Mouse (Mus musculus) ZHBTc4 (cell line): ENCODE measurements at regions not wholly inside any gene's neighbourhood (a gene's known extent, or its start where the extent isn't known, plus 50 kb on each side); places are given as distances from the start of the nearest gene placed in this dataset.
"Not testable (repeated sequence)": the region's sequence is repeated elsewhere in the genome, so short reads cannot be mapped to it uniquely, and the experiment has no call there.

ENCODE experiments used
- DNase-seq: peaks from one replicate; pipeline ENCODE4 v3.0.0-alpha.2; 2011; ENCODE audit warnings: low read depth, low spot score

DNA sequence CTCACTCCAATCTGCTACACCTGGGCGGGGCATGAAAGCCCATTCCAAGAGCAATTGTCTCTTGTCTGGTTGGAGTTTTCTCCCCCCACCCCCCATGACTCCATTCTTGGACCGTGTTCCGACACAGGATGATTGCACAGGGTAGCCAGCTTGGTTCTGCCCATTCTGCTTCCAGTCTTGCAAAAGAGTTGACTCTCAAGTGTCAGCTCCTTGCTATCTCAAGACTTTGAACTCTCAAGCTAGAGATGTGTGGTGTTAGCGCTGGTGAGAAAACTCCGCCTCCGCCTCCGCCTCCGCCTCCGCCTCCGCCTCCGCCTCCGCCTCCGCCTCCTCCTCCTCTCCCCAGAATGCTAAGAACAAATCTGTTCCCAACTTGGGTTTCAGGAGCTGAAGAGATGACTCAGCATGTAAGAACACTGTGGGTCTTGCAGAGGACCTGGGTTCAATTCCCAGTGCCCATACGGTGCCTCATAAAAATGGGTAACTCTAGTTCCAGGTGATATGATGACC lies 135.1 kb downstream of the Bcat1 start:
- peak; percentile 71 for DNase-seq

DNA sequence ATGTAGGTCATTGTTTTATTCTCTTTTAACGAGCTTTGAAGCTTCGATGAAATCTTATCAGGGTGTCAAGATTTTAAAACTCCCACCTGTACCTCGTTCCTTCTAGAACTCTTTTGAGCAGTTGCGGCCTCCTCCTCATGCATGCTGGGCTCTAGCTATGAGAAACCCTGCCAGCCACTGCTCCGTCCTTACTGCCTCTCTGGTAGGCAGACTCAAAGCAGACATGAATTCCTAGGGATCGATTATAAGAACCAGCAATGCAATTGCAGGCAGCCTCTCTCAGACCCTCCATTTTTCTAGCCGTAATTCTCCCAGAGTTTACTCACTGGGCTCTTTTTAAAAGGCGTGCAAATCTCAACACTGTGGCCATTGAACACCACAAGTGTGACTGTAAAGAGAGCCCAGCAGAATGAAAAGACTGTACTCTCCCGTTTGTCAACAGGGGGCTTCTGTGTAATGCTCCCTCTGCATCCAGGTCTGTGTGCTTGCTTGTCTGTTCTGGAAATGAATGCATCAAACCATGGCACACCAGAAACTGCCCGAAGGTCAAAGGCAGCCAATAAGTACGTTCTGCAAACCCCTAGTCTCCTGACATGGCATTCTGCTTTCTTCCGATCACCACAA lies 137.3 kb downstream of the Bcat1 start:
- DNase-seq = no peak

DNA sequence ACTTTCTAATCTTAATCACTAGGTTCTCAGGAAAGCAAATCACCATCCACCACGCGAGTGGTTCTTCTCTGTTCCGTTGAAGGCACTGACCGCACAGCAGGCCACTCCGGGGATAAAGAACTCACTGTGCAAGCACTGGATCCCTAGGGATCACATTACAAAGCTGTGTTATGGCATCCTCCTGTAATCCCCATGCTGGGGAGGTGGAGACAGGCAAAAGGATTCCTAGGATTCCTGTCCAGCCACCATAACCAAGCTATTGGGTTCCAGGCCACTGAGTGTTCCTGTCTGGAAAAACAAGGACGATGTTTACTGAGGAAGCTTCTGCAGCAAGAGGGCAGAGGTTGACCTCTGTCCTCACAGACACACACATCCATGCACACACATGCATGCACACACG lies 138.8 kb downstream of the Bcat1 start:
- DNase-seq = peak; percentile 28

DNA sequence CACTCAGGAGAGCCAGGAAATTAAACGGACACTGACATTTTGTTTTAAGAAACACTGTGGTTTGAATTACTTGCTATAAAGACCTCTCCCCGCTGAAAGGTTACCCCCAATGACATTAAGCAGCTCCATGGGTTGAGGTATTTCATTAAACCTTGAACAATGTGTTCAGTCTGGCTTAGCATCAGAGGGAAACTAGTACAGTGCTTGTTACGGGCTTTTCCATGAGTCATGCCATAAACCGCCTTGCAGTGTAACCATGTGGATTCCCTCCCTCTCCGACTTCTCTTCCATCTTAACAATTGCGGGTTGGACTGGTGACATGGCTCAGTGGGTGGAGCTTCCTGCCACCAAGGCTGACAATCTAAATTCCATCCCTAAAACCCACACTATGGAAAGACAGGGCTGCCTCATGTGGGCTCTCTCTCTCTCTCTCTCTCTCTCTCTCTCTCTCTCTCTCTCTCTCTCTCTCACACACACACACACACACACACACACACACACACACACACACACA lies 142.2 kb downstream of the Bcat1 start:
- DNase-seq = peak; percentile 62

DNA sequence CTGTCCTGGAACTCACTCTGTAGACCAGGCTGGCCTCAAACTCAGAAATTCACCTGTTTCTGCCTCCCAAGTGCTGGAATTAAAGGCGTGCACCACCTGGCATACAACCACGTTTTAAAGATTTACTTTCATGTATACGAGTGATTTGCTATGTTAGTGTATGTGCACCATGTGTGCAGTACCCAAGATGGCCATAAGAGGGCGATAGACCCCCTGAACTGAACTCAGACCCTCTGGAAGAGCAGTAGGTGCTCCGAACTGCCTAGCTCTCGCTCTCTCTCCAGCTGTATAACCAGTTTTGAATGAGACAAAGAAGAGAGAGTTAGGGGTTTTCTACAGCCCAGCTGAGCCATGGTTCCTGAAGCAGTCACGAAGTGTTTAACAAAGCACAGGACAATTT lies 143.6 kb downstream of the Bcat1 start:
- peak; percentile 85 for DNase-seq

DNA sequence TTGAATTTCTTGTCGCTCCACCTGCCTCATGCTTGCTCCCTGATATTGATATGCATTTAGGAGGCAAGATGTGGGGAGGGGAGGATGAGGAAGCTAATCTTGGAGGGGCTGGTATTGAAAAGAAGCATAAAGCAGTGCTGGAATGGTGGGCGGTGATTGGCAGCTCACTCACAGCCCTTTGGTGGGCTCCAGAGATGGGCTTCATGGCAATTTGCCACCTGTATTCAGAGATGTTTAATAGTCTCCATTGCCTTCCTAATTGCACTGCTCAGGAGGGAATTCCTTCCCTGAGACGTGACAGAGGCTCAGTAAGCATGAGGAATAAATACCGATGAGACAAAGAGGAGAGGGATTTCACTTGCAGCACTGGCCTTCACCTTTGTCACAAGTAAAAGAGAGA lies 146.0 kb downstream of the Bcat1 start:
- no peak for DNase-seq

DNA sequence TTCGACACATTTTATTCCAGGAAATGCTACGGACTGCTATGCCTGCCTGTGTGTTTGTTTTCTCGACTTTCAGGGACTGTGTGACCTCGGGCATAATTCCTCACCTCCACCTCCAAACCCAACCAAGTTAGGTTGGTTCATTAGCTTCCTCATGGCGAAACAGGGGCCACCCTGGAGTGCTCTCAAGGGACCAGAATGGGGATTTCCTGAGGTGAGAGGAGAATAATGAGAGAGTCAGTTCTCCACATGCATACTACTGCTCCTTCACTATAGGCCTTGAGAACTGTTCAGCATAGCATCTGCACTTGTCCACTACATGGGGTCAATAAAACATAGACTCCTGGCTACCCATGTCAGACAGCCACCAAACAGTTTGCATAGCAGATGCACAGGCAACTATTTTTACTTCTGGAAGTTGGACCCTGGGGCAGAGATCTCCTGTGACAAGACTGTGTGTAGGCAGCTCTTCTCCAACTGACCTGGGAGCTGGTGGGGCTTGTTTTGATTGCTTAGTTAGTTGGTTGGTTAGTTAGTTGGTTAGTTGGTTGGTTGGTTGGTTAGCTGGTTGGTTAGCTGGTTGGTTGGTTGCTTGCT lies 146.6 kb downstream of the Bcat1 start:
- DNase-seq = no peak

DNA sequence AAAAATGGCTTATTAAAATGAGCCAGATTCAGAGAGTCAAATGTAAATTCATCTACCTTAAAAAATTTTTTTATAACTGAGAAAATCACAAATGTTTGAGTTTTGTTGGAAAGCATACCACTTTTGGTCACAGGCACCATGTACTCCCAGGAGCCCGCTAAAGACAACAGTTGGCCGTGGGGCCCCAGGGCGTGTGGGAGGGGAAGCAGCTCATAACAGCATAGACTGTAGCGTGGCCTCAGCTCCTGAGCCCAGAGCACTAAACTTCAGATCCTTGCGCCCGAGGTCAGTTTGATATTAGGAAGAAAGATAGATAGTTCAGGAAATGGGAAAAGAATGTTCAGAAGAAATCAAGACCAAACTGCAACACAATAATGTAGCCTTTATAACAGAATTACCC lies 145.8 kb upstream of the Sox5 start:
- DNase-seq = no peak

DNA sequence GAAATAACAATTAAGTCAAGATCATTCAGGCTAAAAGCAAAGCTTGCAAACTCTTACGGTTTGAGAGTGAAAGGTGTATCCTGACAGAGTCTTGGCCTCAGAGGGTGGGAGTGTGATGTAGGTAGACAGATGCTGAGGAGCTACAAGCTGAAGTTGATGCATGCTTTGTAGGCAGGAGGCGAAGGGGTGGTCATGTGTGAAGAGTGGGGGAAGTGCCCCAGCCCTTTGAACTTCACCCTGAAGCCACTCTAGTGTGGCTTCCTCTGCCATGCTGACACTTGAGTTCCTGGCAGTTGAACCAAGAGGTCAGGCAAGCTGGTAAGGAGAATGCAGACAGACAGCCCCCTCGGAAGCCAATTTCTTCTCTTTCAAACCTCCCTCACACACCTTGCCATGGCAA lies 141.0 kb upstream of the Sox5 start:
- no peak for DNase-seq

DNA sequence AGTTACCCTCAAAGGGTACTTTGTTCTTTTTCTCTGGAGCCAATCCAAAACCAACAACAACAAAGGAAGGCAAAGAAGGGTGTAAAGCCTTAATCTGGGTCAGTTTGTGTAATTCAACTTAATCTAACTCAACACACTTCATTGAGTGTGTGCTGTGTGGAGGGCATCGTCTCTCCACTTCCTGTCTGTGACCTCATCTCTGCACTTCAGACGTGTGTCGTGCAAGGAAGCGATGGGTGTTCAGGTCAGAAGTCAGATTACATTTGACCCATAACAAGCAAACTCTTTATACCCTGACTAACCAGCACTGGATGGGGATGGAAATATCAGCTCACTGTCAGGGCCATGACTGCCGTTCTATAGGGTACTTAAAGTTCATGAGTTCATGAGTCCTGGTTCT lies 138.0 kb upstream of the Sox5 start:
- DNase-seq = no peak

DNA sequence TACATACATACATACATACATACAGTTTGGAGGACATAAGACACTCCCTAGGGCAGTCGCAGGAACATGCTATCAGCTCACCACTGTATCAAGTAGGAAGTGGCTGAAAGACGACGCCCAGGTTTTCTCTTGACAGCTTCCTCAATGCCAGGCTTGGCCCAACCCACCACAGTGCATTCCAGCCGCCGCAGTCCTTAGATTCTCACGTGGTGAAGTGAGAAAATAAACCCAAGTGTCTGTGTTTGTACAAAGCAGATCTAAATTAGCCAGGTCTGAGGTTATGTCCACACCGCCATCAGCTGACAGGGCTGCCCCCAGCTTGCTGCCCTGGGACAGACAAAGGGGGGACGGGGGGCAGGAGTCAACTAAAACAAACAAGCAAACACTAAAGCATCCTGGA lies 135.4 kb upstream of the Sox5 start:
- DNase-seq = peak; percentile 71

DNA sequence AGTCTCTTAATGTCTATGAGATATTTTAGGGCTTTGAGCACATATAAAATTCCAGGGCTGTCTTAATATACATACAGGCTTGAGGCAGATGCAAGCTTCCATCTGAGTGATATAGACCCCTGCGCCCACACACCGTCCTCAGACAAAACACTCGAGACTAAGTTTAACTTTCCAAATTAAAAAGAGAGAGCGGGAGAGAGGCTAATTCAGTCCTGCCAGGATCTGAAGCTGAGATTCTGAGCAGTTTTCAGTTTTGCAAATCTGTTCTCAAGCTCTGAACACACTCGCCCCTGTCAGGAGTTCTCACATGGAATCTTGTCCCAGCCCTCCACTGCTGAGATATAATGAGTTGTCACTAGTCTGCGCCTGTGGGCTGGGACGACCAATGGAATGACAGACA lies 130.0 kb upstream of the Sox5 start:
- no peak for DNase-seq

DNA sequence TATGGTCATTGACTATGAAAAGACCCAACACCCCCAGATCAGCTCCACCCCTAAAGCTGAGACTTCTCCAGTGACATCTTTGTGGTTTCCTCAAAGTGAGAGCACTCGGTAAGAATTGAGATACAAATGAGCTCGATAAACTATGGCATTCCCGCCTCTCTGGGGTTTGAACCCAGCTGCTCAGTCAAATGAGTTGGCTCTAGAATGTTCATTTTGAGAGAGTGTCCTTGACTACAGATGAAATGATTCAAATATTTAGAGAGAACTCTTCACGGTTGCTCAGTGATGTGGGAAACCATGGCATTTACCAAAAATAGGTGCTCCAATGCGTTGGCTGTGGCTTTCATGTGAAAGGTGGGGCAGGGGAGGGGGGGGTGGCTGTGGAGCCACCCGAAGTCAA lies 128.6 kb upstream of the Sox5 start:
- DNase-seq = no peak

DNA sequence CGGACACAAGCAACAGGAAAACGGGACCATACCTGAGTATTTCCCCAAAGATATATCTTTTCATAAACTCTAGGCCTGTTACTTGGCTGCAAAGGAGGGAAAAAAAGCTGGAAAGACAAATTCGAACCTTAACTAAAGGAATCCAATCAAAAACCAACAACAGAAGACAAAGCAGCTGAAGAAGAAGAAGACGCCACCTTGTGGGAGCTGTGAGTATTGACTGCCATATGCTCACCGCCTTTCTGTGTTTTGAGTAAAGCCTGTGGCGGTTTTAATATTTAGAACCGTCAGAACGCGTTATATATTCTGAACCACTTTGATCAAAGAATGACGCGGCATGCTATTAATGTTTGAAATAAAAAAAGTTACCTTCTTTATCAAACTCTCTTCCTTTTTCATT lies 126.9 kb upstream of the Sox5 start:
- peak; percentile 65 for DNase-seq

DNA sequence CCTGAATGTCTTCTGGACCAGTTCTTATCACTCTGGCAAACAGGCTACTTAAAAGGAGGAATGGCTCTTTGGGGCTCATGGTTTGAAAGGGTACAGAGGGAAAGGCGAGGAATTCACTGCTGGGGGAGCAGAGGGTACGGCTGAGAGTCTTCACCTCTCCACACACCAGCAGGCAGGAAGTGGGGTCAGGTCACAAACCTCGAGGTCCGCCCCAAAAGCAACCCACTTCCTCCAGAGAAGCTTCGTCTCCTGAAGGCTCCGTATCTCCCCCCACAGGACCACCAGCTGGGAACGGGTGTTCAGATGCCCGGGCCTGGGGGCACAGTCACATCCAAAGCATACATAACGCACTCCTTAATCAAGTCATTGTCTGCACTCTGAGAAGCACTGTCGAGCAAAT lies 121.4 kb upstream of the Sox5 start:
- no peak for DNase-seq

DNA sequence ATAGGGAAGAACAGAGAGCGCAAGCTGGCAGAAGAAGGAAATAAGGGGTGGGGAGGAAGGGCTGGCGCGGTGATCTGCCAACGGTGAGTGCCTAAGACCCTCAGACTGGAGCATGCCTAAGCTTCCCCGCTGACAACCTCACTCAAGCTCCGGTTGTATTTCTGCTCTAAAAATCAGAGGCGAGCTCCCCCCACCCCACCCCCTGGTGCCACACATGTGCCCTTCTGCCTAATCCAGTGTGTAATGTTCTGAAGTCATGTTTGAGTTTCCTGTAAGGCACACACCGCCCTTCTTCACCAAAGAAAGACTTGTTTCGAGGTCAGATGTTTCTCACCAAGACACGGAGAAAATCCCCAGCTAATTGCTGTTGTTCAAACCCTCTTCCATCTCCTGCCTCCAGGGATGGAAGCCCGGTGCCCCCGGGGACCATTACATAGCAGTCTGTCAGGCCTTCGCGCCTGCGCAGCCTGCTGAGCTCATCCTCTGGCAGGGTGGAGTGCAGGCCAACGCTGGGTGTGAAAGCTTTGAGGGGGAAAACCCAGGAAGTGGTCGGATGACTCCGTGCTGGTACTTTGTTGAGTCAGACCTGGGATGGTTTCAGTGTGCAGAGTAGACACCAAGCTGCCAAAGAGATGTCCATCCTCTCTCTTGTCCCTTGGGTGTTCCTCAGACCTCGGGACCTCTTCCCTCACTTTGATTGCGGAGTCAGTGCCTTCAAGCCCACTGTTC lies 120.7 kb upstream of the Sox5 start:
- peak; percentile 42 for DNase-seq

DNA sequence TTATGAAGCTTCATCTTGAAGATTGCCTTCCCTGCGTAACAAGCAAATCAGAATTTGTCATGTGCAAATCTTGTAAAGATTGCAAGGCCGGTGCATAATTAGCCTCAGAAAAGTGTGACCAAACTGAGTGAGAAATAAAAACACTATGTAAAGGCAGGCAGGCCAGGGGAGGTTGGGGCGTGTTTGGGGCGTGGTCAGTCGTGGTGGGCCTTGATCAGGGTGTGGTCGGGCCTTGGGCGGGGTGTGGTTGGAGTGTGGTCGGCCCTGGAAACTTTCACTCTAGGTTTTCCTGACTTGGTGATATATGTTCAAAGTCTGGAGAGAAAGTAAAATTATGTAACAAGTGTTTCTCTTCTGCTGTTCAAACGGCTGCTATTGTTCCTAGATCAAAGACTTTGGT lies 120.0 kb upstream of the Sox5 start:
- no peak for DNase-seq

DNA sequence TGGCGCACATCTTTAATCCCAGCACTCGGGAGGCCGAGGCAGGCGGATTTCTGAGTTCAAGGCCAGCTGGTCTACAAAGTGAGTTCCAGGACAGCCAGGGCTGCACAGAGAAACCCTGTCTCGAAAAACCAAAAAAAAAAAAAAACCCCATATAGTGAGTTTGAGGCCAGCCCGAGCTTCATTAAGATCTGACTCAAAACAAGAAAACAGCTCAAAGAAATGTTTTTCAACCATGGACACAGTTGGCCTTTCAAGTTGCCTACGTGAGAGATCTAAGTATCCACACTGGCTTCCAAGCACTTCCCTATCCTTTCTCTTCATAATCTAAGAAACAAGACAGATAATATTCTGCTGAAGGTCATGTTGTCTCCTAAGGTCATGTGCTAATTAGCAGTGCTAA lies 119.1 kb upstream of the Sox5 start:
- DNase-seq = not testable (repeated sequence)

DNA sequence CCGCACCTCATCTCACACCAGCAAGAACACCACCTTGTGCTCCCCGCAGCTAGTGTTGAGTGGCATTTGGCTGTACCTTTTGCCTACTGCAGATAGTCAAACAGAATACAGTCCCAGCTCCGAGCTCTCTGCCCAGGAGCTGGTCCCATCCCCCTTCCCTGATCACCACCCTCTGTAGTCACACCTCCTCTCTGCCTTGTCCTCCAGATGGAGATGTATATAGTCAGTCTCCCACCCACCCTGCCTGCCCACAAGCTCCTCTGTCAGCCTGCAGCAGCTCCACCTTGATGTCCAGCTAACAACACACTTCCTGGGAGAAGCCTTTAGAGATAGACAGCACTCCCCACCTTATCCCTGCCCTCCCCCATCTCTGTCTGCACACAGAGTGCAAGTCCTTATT lies 115.7 kb upstream of the Sox5 start:
- no peak for DNase-seq

DNA sequence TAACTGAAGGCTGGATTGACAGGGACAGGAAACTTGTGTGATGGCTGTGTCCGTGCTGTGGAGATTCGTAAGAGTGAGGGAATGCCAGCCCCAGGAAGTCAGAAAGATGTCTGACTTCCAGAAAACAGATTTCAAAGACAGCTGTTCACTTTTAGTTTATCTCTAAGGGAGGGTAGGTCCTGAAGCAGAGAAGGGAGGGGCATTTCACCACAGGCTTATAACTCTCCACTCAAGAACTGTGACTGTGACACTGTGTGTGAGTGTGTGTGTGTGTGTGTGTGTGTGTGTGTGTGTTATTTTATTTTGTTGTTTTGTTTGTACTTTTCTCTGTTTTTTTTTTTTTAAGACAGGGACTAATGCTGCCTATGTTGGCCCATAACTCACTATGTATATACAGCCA lies 109.1 kb upstream of the Sox5 start:
- DNase-seq = no peak

DNA sequence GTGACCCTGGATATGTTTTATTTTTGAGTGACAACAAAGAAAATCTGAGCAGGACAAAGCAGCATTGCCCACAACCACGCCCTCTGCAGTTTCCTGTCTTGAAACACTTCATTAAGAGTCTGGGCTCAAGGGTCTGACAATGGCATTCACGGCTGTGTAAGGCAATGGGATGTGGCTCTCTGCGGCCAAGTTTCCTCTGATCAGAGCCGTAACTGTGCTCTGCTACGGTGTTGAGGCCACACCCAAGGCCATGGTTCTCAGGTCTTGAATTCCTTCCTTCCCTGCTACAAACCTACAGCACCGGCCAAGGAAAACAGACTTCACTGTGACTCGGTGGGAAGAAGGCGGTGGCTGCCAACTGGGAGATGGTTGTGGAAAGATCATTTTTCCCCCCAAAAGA lies 108.4 kb upstream of the Sox5 start:
- DNase-seq = peak; percentile 81

DNA sequence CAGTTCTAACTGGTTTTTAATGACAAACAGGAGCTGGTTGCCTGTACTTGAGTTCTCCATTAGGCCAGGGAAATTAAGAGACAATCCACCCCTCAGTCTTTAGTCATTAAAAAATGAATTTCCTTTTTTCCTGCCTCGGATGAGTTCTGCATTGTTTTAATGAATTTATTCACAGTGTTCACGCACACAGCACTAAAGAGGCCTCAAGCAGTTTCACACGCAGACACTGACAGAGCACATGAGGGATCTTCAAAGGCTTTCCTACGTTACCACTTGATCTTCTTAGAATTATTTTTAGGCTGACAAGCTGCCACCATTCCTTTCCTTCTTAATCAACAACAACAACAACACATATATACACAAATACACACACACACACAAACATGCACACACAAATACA lies 101.3 kb upstream of the Sox5 start:
- no peak for DNase-seq

DNA sequence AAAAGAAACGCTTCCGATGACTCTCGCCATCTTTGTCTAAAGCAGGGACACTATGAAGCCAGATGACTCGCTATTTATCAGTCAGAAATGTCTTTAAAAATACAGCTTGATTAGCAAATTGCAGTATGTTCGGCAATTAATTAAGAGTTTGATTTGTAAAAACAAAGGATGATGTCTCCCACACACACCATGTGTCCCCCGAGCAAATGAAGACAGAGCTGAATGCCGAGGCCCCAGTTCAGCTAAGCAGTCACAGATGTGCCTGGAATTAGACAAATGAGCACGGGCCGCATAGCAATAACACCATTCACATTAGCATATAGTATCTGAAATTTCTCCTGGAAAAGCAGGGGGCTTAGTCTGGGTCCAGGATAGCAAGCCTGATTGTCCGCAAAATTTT lies 98.3 kb upstream of the Sox5 start:
- no peak for DNase-seq
